Mouse (Mus musculus) cortical plate, adult 2 months (tissue): ENCODE measurements around the gene Ick.

Experiments used
- CTCF ChIP-seq: fragments of 200-500 bp; IDR thresholded peaks from 2 replicates; pipeline ENCODE4 v1.5.1; 2011; ENCODE audit warnings: mild to moderate bottlenecking, control low read depth, low read length; ENCODE audit not compliant: insufficient read depth; ENCODE audit errors: extremely low read depth
- POLR2A ChIP-seq: fragments of 200-500 bp; IDR thresholded peaks from 2 replicates; pipeline ENCODE4 v1.6.1; 2011; ENCODE audit warnings: mild to moderate bottlenecking, low read length, control low read depth; ENCODE audit not compliant: insufficient read depth; ENCODE audit errors: extremely low read depth

- TF ChIP-seq CTCF (no peak), POLR2A (no peak)
Measured at GRCm38 (mm10) chr9:78101431-78101830, 7.6 kb upstream of the Ick start.
